Mouse (Mus musculus) myocyte (in vitro differentiated cells): ENCODE measurements around the gene Pisd. TPM values are rescaled to one million over a fixed set of nuclear protein-coding genes. Genes with fewer than 3 reads are reported as not detected.

Experiments used
- H3K27me3 ChIP-seq: one replicate; pipeline ENCODE4 v1.6.1; 2011; ENCODE audit not compliant: control insufficient read depth, insufficient read depth, insufficient read length
- H3K36me3 ChIP-seq: one replicate; pipeline ENCODE4 v1.6.1; 2011; ENCODE audit not compliant: control insufficient read depth, insufficient read depth
- H3K4me2 ChIP-seq: one replicate; pipeline ENCODE4 v1.6.1; 2011; ENCODE audit warnings: low read depth, control low read depth
- H3K4me3 ChIP-seq: one replicate; pipeline ENCODE4 v1.5.1; 2011; ENCODE audit warnings: mild to moderate bottlenecking, control low read depth, moderate library complexity
- H3K79me2 ChIP-seq: one replicate; pipeline ENCODE4 v1.6.1; 2011; ENCODE audit not compliant: control insufficient read depth, insufficient read depth
- H3ac ChIP-seq: one replicate; pipeline ENCODE4 v1.6.1; 2011; ENCODE audit not compliant: control insufficient read depth, insufficient read length
- CEBPB ChIP-seq: IDR thresholded peaks from 2 replicates; pipeline ENCODE4 v1.6.1; 2011; ENCODE audit warnings: mild to moderate bottlenecking, moderate library complexity; ENCODE audit not compliant: poor library complexity, insufficient read depth, severe bottlenecking
- E2F4 ChIP-seq: IDR thresholded peaks from one replicate; pipeline ENCODE4 v1.6.1; 2011; ENCODE audit warnings: mild to moderate bottlenecking, control low read depth, moderate library complexity; ENCODE audit not compliant: insufficient read depth
- MAX ChIP-seq: IDR thresholded peaks from one replicate; pipeline ENCODE4 v1.6.1; 2011; ENCODE audit warnings: low read depth, mild to moderate bottlenecking, control low read depth
- MYOD1 ChIP-seq, 3 experiments: IDR thresholded peaks; one replicate each; pipeline ENCODE4 v1.6.1; 2011; ENCODE audit warnings: control low read depth in 2 of 3, low read depth in 2 of 3, mild to moderate bottlenecking in 2 of 3, moderate library complexity in 1 of 3; ENCODE audit not compliant: insufficient read length in 2 of 3, control insufficient read depth in 1 of 3
- MYOG ChIP-seq, 3 experiments: IDR thresholded peaks; one replicate each; pipeline ENCODE4 v1.6.1; 2011; ENCODE audit warnings: control low read depth in 2 of 3, low read depth in 2 of 3, mild to moderate bottlenecking in 2 of 3; ENCODE audit not compliant: insufficient read length in 2 of 3, control insufficient read depth in 1 of 3, insufficient read depth in 1 of 3
- POLR2A ChIP-seq: IDR thresholded peaks from one replicate; pipeline ENCODE4 v1.6.1; 2011; ENCODE audit warnings: low read depth, mild to moderate bottlenecking, control low read depth, moderate library complexity; ENCODE audit not compliant: insufficient read length
- POLR2AphosphoS2 ChIP-seq: IDR thresholded peaks from one replicate; pipeline ENCODE4 v1.6.1; 2011; ENCODE audit warnings: low read depth, control low read depth; ENCODE audit not compliant: insufficient read length
- REST ChIP-seq: IDR thresholded peaks from one replicate; pipeline ENCODE4 v1.6.1; 2011; ENCODE audit warnings: mild to moderate bottlenecking, control low read depth, moderate library complexity; ENCODE audit not compliant: insufficient read depth, insufficient read length
- SRF ChIP-seq: IDR thresholded peaks from one replicate; pipeline ENCODE4 v1.6.1; 2011; ENCODE audit warnings: low read depth; ENCODE audit not compliant: control insufficient read depth, insufficient read length
- TCF12 ChIP-seq: IDR thresholded peaks from one replicate; pipeline ENCODE4 v1.6.1; 2011; ENCODE audit warnings: mild to moderate bottlenecking, control low read depth; ENCODE audit not compliant: poor library complexity, insufficient read depth, severe bottlenecking
- TCF3 ChIP-seq: IDR thresholded peaks from one replicate; pipeline ENCODE4 v1.6.1; 2011; ENCODE audit warnings: low read depth, control low read depth; ENCODE audit not compliant: insufficient read length
- USF1 ChIP-seq: IDR thresholded peaks from one replicate; pipeline ENCODE4 v1.6.1; 2011; ENCODE audit warnings: low read depth, mild to moderate bottlenecking, control low read depth, moderate library complexity
- polyA plus RNA-seq: library from polyadenylated mRNA; unstranded; fragments of >200 nt; fragmentation: generic; extraction: Trizol; gene quantifications from one replicate; pipeline ENCODE4 v1.2.1, GENCODE M21; 2012; ENCODE audit warnings: missing spikeins

Pisd gene
- polyA plus RNA-seq, 1 experiment: 58.8 TPM

- no peaks in the 10 kb centered on the region for H3K79me2 ChIP-seq
- H3K36me3 ChIP-seq: no peaks in the 10 kb centered on the region
- peak overlapping the region; percentile 73 for H3K4me2 ChIP-seq
- TF ChIP-seq MYOD1 (IDR thresholded peaks at IDR 0.05; ENCODE audit: control insufficient read depth in 1 of 3, insufficient read length in 2 of 3, low read depth in 2 of 3) (no peak), POLR2AphosphoS2 (peak; percentile 64), USF1 (no peak), SRF (no peak), POLR2A (peak; percentile 73), REST (no peak), TCF12 (no peak), TCF3 (no peak), MAX (no peak), CEBPB (no peak), MYOG (IDR thresholded peaks at IDR 0.05; ENCODE audit: control insufficient read depth in 1 of 3, insufficient read depth in 1 of 3, insufficient read length in 2 of 3, low read depth in 2 of 3) (no peak)
- H3K4me3 ChIP-seq: peak overlapping the region; percentile 43
- peak overlapping the region; percentile 78 for H3ac ChIP-seq
- H3K27me3 ChIP-seq: no peaks in the 10 kb centered on the region
Observed at GRCm38 (mm10) chr5:32713703-32714467, 71.6 kb downstream of the Pisd start.

- H3K79me2 ChIP-seq: no peaks in the 10 kb centered on the region
Observed at GRCm38 (mm10) chr5:32713042-32713702, 72.3 kb downstream of the Pisd start.

GRCm38 (mm10) chr5:32712221-32713041 is 73.0 kb downstream of the Pisd start:
- Histone ChIP-seq H3K79me2 (no peaks in the 10 kb centered on the region), H3K27me3 (no peaks in the 10 kb centered on the region), H3K4me3 (peak overlapping the region; percentile 43), H3K4me2 (peak overlapping the region; percentile 73), H3K36me3 (no peaks in the 10 kb centered on the region), H3ac (no peak overlapping the region)
- TF ChIP-seq E2F4 (no peak), POLR2A (no peak), USF1 (no peak), MAX (no peak)

More at GRCm38 (mm10) chr5:32713042-32713702, 72.3 kb downstream of the Pisd start:
- no peaks in the 10 kb centered on the region for H3K27me3 ChIP-seq
- no peaks in the 10 kb centered on the region for H3K36me3 ChIP-seq
- peak overlapping the region; percentile 73 for H3K4me2 ChIP-seq
- no peak for TF ChIP-seq REST
- TF ChIP-seq SRF: no peak
- no peak for TF ChIP-seq MYOD1 (IDR thresholded peaks at IDR 0.05; ENCODE audit: control insufficient read depth in 1 of 3, insufficient read length in 2 of 3, low read depth in 2 of 3)
- no peak for TF ChIP-seq TCF12
- no peak for TF ChIP-seq MAX
- TF ChIP-seq E2F4: no peak
- TF ChIP-seq USF1: no peak
- TF ChIP-seq CEBPB: no peak
- TF ChIP-seq TCF3: no peak
- TF ChIP-seq MYOG (IDR thresholded peaks at IDR 0.05; ENCODE audit: control insufficient read depth in 1 of 3, insufficient read depth in 1 of 3, insufficient read length in 2 of 3, low read depth in 2 of 3): no peak
- no peak for TF ChIP-seq POLR2AphosphoS2
- no peak for TF ChIP-seq POLR2A
- H3ac ChIP-seq: peak overlapping the region; percentile 78
- peak overlapping the region; percentile 43 for H3K4me3 ChIP-seq

GRCm38 (mm10) chr5:32711485-32711884 is 74.0 kb downstream of the Pisd start:
- Histone ChIP-seq H3ac (no peak overlapping the region), H3K36me3 (no peaks in the 10 kb centered on the region), H3K79me2 (no peaks in the 10 kb centered on the region), H3K27me3 (no peaks in the 10 kb centered on the region), H3K4me3 (no peak overlapping the region), H3K4me2 (no peak overlapping the region)
- TF ChIP-seq CEBPB (no peak), POLR2AphosphoS2 (no peak), E2F4 (no peak), SRF (no peak), MYOG (IDR thresholded peaks at IDR 0.05; ENCODE audit: control insufficient read depth in 1 of 3, insufficient read depth in 1 of 3, insufficient read length in 2 of 3, low read depth in 2 of 3) (no peak), MYOD1 (IDR thresholded peaks at IDR 0.05; ENCODE audit: control insufficient read depth in 1 of 3, insufficient read length in 2 of 3, low read depth in 2 of 3) (no peak), REST (no peak), TCF3 (no peak), TCF12 (no peak)
